Mouse (Mus musculus): ENCODE measurements around the gene Gfer.
"Not testable (repeated sequence)": the region's sequence is repeated elsewhere in the genome, so short reads cannot be mapped to it uniquely, and the experiment has no call there.

Gene Gfer

DNA sequence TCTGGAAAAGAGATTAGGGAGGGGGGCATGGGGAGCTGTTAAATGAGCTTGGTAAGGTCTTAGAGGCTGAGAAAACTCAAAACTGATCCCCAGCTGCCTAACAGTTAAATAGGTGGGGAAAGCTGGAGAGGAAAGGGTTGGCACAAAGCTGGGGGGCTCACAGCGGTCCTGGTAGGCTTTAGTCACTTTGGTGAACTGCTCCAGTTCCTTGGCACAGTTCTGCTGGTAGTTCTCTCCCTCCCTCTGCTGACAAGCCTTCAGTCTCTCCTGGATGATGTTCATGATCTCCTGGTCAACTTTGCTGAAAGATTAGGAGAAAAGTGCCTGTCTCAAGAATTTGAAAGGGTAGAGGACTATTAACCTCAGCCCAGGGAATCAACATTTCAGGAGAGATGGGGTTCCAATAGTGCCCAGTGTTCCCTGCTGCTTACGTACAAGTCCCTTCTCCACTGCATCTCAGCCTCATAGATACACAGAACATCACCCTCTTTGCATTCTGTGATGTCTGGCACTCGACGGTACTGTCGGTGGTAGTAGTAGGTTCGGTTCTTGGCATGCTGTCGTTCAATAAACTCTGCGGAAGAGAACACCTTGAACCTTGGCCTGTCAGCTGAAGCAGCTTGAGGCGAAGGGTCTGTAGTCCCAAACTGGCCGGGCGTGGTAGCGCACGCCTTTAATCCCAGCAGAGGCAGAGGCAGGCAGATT lies 26.4 kb upstream of the Gfer start:
- in situ Hi-C loops (cut with MboI, MseI) = no loop called here

DNA sequence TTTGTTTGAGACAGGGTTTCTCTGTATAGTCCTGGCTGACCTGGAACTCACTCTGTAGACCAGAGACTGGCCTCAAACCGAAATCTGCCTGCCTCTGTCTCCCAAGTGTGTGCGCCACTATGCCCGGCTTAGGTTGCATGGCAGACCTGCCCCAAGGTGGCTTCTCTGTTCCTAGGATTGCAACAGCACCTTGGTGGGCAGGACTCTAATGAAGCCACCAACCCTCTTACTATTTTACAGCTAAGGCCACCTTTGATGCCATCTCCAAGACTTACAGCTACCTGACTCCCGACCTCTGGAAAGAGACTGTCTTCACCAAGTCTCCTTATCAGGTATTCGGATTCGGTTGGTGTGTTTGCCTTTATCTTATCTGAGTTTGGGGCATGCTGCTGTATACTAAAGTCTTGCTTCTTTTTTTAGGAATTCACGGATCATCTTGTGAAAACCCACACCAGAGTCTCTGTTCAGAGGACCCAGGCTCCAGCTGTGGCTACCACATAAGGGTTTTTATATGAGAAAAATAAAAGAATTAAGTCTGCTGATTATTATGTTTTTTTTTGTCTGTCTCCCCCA lies 25.5 kb upstream of the Gfer start:
- in situ Hi-C loops (cut with MboI, MseI) = not testable (repeated sequence)

GRCm38 (mm10) chr17:24720616-24721015 lies 24.7 kb upstream of the Gfer start:
- in situ Hi-C loops (cut with MboI, MseI) = not testable (repeated sequence)

- in situ Hi-C loops (cut with MboI, MseI) = no loop called here
Measured at GRCm38 (mm10) chr17:24719494-24720222, 23.7 kb upstream of the Gfer start.

- in situ Hi-C loops (cut with MboI, MseI) = not testable (repeated sequence)
Measured at GRCm38 (mm10) chr17:24718938-24719337, 23.0 kb upstream of the Gfer start.

DNA sequence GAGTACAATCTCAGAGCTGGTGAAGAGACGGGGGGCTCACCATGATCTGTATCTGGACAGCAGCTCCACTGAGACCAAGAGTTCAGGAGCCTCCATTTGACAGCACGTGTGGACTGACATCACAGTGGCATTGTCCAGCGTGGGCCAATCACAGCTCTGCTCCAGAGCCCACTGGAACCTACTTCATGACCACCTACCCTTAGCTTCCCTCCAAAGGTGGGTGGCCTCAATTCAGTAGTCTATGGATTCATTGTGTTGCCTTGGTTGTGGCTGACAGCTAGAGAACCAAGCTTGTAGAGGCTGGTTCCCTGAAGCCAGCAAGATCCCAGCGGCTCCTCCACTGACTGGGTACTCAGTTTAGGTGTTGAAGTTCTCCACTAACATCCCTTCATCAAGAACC lies 22.0 kb upstream of the Gfer start, which contains the start of the genes Rnf151 and Rps2:
Gene Rnf151 (minus strand): TSS at position 121 of the 400 bp plus-strand sequence.
Gene Rps2 (plus strand): TSS at position 174 of the 400 bp plus-strand sequence.
- in situ Hi-C loops (cut with MboI, MseI) = no loop called here

GRCm38 (mm10) chr17:24716166-24716682 lies 20.3 kb upstream of the Gfer start:
- in situ Hi-C loops (cut with MboI, MseI) = no loop called here

DNA sequence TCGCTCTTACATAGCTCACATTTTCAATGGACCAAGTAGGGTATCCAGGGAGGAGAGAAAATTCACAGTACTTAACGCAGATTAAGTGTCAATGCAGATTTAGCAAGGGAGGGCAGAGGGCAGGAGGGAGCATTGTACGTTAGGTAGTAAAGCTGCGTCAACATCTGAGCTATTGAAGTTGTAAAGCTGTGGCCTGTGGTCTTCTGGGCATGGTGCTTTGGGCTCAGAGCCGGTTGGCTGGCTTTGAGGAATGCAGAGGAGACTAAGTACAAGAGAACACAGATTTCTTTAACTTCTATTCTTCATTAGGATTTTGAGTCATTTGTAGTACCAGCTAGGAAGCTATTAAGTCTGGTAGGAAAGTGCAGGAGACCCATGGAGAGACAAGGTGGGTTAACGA lies 19.6 kb upstream of the Gfer start:
- in situ Hi-C loops (cut with MboI, MseI) = no loop called here

GRCm38 (mm10) chr17:24708646-24709045 lies 12.7 kb upstream of the Gfer start:
- in situ Hi-C loops (cut with MboI, MseI) = no loop called here

DNA sequence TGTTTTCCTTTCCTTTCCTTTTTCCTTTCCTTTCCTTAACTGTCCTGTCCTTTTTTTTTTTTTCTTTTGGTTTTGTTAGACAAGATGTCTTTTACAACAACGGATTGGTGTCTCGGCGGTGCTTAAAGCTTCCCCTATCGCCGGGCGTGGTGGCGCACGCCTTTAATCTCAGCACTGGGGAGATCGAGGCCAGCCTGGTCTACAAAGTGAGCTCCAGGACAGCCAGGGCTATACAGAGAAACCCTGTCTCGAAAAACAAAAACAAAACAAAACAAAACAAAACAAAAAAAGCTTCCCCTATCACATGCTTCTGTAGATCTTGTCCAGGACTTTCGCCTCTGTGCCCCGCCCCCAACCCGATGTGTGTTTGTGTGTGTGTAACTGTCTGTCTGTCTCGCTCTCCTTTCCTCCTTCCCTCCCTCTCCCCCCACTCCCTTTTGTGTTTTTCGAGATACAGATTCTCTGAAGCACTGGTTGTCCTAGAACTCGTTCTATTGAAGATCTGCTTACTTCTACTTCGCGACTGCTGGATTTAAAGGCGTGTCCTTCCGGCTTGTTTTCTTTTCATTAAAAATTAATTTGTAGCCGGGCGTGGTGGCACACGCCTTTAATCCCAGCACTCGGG lies 12.0 kb upstream of the Gfer start:
- in situ Hi-C loops (cut with MboI, MseI) = no loop called here

DNA sequence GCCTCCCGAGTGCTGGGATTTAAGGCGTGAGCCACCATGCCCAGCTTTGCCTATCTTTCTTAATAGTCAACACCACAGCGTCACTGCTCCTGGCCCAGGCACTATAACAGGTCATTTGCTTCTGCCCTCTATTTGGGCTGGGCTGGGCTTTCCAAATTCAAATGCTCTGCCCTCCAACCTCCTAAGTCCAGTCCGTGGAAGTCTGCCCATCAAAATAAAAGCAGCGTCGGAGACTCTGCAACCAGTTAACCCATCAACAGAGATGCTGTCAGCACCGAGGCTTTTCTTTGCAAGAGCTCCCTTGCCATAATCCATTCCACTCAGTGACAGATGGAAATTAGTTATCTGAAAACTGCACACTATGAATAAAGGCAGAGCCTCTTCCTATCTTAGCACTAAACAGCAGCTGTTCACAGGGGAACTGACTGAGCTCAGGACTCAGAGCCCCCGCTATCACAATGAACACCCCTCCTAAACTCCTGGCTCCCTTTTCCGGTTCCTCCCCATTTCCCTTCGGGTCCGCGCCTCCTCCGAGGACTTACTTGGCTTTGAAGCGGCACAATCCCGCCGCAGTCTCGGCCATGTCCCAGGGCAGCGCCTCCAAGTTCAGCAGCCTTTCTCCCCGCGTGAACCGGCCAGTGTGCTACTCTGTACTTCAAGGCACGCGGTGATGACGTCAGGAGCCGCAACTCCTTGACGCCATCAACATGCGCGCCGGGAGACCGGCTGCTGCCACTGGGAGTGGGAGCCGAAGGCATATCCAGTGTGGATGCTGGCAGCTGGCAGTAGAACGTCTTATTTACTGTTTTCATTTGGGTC lies 11.2 kb upstream of the Gfer start, which contains the start of gene Tbl3:
Gene Tbl3 (minus strand): TSS at position 679 of the 819 bp plus-strand sequence.
- in situ Hi-C loops (cut with MboI, MseI) = no loop called here

- in situ Hi-C loops (cut with MboI, MseI) = no loop called here
Measured at GRCm38 (mm10) chr17:24705821-24706220, 9.9 kb upstream of the Gfer start.

DNA sequence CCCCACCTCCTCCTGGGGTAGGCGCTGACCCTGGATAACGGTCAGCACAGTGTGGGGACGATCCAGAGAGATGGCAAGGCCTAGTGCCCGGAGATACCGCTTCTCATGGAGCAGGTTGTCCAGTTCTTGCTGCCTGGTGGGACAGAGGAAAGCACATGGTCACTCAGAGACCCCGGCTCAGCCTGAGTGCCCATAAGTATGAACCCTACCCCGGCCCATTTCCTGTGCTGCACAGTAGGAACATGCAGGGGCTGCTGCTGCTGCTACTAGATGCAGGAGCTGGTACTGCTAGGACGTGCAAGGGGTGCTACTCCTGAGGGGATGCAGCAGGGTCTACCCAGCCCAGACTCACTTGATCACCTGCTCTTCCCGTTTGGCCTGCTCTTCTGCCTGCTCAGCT lies 5.3 kb upstream of the Gfer start:
- in situ Hi-C loops (cut with MboI, MseI) = no loop called here

- in situ Hi-C loops (cut with MboI, MseI) = no loop called here
Measured at GRCm38 (mm10) chr17:24699473-24699872, 3.5 kb upstream of the Gfer start.

DNA sequence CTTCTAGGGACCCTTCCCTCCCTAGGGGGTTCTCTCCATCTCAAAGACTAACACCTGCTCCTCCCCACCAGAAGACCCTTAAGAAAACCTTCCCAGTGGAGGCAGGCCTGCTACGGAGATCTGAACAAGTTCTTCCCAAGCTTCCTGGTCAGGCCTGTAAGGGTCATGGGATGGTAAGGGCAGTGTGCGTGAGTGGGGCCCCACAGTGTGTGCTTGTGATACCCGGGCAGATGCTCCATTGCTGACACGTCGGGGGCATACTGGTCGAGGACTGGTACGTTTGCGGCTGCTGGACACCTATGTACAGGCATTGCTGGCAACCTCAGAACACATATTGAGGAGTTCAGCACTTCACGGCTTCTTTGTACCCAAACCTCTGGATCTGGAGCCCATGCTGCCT lies 2.8 kb upstream of the Gfer start:
- in situ Hi-C loops (cut with MboI, MseI) = no loop called here

- in situ Hi-C loops (cut with MboI, MseI) = no loop called here
Measured at GRCm38 (mm10) chr17:24697985-24698384, 2.0 kb upstream of the Gfer start.

- in situ Hi-C loops (cut with MboI, MseI) = no loop called here
Measured at GRCm38 (mm10) chr17:24695326-24696010, 488 bp downstream of the Gfer start.

- in situ Hi-C loops (cut with MboI, MseI) = no loop called here
Measured at GRCm38 (mm10) chr17:24692385-24692784, 3.6 kb downstream of the Gfer start.

GRCm38 (mm10) chr17:24689251-24690081 lies 6.5 kb downstream of the Gfer start, which contains the start of gene Syngr3:
Syngr3 (minus strand) TSS chr17:24689955.
- in situ Hi-C loops (cut with MboI, MseI) = no loop called here
